Mouse (Mus musculus): ENCODE results near the gene Ppp1r21. TPM values are rescaled to one million over a fixed set of nuclear protein-coding genes. Genes with fewer than 3 reads are reported as not detected.

The Ppp1r21 gene
- polyA plus RNA-seq, 2 experiments, result 25.1 to 35.7 TPM

DNA sequence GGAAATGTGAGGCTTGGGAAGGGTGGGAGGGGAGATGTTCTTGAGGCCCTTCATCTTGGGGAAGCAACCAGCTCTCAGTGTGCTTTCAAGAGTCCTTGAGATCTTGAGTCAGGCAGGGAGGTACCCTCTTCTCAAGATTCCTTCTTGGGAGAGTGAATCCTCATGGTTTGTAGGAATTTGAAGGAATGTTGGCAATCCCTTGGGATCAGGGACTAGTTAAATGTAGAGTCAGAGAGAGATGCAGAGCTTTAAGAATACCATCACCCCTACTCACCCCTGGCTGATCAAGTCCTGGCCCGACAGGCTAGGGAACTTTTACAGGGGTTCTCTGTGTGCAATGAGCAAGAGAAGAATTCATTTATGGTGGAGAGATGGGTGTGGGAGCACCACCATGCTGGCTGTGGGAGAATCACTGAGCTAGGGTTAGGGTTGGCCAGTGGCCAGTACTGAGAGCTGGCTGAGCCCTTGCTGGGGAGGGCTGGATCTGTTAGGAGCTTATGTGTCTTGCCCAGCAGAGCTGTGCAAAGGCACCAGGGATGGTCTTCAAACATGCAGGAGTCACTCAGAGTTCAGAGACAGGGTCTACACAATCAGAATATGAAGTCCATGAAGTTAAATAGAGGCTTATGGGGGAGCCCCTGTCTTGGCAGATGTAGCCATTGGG is 85.7 kb downstream of the Ppp1r21 start:
- H3K27me3 ChIP-seq (ENCODE audit: control insufficient read depth, insufficient read depth, low read length), result no peaks in the 10 kb centered on the region
- no peak overlapping the region for H3K4me3 ChIP-seq (replicated peaks; ENCODE audit: low read length)
- H3K9me3 ChIP-seq (ENCODE audit: control insufficient read depth, low read length), result no peaks in the 10 kb centered on the region
- WGBS, result 71% methylated on average over 1 of the region's 1 CpGs
- ATAC-seq (ENCODE audit: low FRiP score, low read depth), result no peak
- H3K4me2 ChIP-seq (replicated peaks; ENCODE audit: low read depth, low read length, severe bottlenecking), result no peak overlapping the region
- H3K9ac ChIP-seq (ENCODE audit: low read depth, low read length, severe bottlenecking), result no peak overlapping the region
- no peak for DNase-seq (ENCODE audit: low spot score)
- H3K27ac ChIP-seq (replicated peaks; ENCODE audit: low read depth, low read length), result no peak overlapping the region
- no peak for TF ChIP-seq POLR2A (IDR thresholded peaks at IDR 0.05; ENCODE audit: borderline replicate concordance, extremely low read depth, insufficient read depth, insufficient read length)
- H3K36me3 ChIP-seq (ENCODE audit: control insufficient read depth, insufficient read depth, low read length), result peaks cover 2% of the 10 kb centered on the region; the same call in 1 of the 2 replicates
- peaks cover 11% of the 10 kb centered on the region for H3K4me1 ChIP-seq (ENCODE audit: control insufficient read depth, insufficient read depth, low read length)

DNA sequence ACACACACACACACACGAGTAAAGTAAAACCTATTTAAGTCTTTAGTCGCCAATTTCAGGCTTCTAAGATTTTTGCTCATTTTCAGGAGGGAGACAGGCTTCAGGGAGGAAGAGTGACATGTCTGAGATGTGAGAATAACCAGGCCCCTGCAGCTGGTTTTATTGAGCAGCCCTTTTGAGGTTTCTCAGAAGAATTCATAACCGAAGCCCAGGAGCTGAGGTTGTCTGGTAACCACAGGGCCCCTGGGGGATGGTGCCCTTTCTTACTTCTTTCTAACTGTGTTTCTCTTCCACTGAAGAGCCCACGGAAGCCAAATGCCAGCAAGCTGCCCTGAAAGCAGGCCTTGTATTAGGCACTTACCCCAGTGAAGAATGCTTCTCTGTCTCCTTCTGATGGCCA is 91.0 kb downstream of the Ppp1r21 start:
- Histone ChIP-seq H3K27me3 (ENCODE audit: control insufficient read depth, insufficient read depth, low read length) (no peaks in the 10 kb centered on the region), H3K9ac (ENCODE audit: low read depth, low read length, severe bottlenecking) (no peak overlapping the region), H3K36me3 (ENCODE audit: control insufficient read depth, insufficient read depth, low read length) (peaks cover 15% of the 10 kb centered on the region; the same call in 1 of the 2 replicates), H3K27ac (replicated peaks; ENCODE audit: low read depth, low read length) (peak overlapping the region; percentile 1; the same call in 1 of the 2 replicates), H3K9me3 (ENCODE audit: control insufficient read depth, low read length) (no peaks in the 10 kb centered on the region), H3K4me1 (ENCODE audit: control insufficient read depth, insufficient read depth, low read length) (peaks cover 11% of the 10 kb centered on the region), H3K4me2 (replicated peaks; ENCODE audit: low read depth, low read length, severe bottlenecking) (no peak overlapping the region), H3K4me3 (replicated peaks; ENCODE audit: low read length) (no peak overlapping the region)
- TF ChIP-seq POLR2A (IDR thresholded peaks at IDR 0.05; ENCODE audit: borderline replicate concordance, extremely low read depth, insufficient read depth, insufficient read length), result no peak
- ATAC-seq (ENCODE audit: low FRiP score, low read depth) (no peak), DNase-seq (ENCODE audit: low spot score) (peak; percentile 30)
- 38% methylated on average over 4 of the region's 4 CpGs for WGBS

DNA sequence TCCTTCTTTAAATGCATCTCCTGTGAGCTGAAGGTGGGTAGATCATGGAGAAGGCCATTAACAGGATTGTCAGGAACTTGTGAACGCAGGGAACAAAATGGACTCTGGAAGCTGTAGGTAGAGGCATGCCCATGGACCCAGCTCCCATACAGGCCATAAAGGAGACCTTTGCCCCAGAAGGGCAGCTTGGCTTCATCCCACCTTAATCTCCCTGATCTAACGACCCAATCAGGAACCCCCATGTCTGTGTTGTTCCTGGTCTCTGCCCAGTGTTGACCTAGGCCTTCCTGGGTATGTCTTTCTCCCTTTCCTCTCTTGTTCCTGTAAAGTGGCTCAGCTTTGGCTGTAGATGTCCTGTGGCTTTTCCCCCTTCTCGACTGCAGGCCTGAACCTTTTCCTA is 91.5 kb downstream of the Ppp1r21 start:
- H3K4me1 ChIP-seq (ENCODE audit: control insufficient read depth, insufficient read depth, low read length), result peaks cover 15% of the 10 kb centered on the region
- no peak for ATAC-seq (ENCODE audit: low FRiP score, low read depth)

DNA sequence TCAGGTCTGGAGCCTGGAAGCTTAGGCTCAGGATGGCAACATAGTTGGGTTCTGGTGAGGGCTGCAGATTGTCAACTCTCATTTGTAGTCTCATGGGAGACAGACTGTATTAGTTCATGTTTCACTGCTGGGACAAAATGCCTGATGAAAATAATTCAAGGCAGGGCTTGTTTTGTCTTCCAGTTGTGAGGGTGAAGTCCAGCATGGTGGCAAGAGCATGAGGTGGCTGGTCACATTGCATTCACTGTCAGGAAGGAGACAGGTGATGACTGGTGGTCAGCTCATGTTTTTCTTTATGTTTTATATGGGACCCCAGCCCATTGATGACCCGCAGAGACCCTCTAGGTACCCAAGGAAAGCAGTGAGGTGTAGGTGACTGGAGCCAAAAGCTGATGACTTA is 92.8 kb downstream of the Ppp1r21 start:
- Histone ChIP-seq H3K4me2 (replicated peaks; ENCODE audit: low read depth, low read length, severe bottlenecking) (no peak overlapping the region), H3K27me3 (ENCODE audit: control insufficient read depth, insufficient read depth, low read length) (no peaks in the 10 kb centered on the region)
- no peak for DNase-seq (ENCODE audit: low spot score)

More for the DNA sequence above, 91.5 kb downstream of the Ppp1r21 start:
- Histone ChIP-seq H3K27me3 (ENCODE audit: control insufficient read depth, insufficient read depth, low read length) (no peaks in the 10 kb centered on the region), H3K36me3 (ENCODE audit: control insufficient read depth, insufficient read depth, low read length) (peaks cover 15% of the 10 kb centered on the region; the same call in 1 of the 2 replicates), H3K4me3 (replicated peaks; ENCODE audit: low read length) (no peak overlapping the region), H3K9me3 (ENCODE audit: control insufficient read depth, low read length) (no peaks in the 10 kb centered on the region), H3K9ac (ENCODE audit: low read depth, low read length, severe bottlenecking) (no peak overlapping the region), H3K4me2 (replicated peaks; ENCODE audit: low read depth, low read length, severe bottlenecking) (no peak overlapping the region), H3K27ac (replicated peaks; ENCODE audit: low read depth, low read length) (0 out of 2 replicates have a peak overlapping the region, but pooled peaks have one; percentile 1)
- WGBS, result 89% methylated on average over 3 of the region's 3 CpGs
- DNase-seq (ENCODE audit: low spot score), result no peak
- no peak for TF ChIP-seq POLR2A (IDR thresholded peaks at IDR 0.05; ENCODE audit: borderline replicate concordance, extremely low read depth, insufficient read depth, insufficient read length)

DNA sequence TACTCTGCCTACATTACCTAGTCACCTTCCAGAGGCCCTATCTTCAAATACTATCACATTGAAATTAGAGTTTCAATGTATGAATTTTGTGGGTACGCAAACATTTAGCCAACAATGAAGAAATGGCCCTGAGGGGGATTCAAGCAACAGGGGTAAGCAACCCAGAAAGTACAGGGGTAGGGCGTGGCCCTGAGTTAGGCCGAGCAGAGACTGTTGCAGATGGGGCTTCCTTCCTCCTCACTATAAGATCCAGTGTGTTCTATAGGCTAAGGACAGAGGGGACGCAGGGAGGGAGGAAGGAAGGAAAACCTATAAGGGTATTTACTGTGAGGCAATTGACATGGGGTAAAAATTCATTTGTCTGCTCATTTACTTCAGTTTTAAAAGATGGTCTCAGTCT is 94.5 kb downstream of the Ppp1r21 start:
- Histone ChIP-seq H3K4me1 (ENCODE audit: control insufficient read depth, insufficient read depth, low read length) (peaks cover 36% of the 10 kb centered on the region), H3K36me3 (ENCODE audit: control insufficient read depth, insufficient read depth, low read length) (peaks cover 15% of the 10 kb centered on the region; the same call in 1 of the 2 replicates), H3K9me3 (ENCODE audit: control insufficient read depth, low read length) (no peaks in the 10 kb centered on the region), H3K4me2 (replicated peaks; ENCODE audit: low read depth, low read length, severe bottlenecking) (no peak overlapping the region), H3K4me3 (replicated peaks; ENCODE audit: low read length) (no peak overlapping the region), H3K9ac (ENCODE audit: low read depth, low read length, severe bottlenecking) (no peak overlapping the region), H3K27ac (replicated peaks; ENCODE audit: low read depth, low read length) (no peak overlapping the region), H3K27me3 (ENCODE audit: control insufficient read depth, insufficient read depth, low read length) (no peaks in the 10 kb centered on the region)
- no peak for DNase-seq (ENCODE audit: low spot score)
- TF ChIP-seq POLR2A (IDR thresholded peaks at IDR 0.05; ENCODE audit: borderline replicate concordance, extremely low read depth, insufficient read depth, insufficient read length), result no peak
- WGBS, result 93% methylated on average over 4 of the region's 4 CpGs
- no peak for ATAC-seq (ENCODE audit: low FRiP score, low read depth)

More for the DNA sequence above, 92.8 kb downstream of the Ppp1r21 start:
- no peak for TF ChIP-seq POLR2A (IDR thresholded peaks at IDR 0.05; ENCODE audit: borderline replicate concordance, extremely low read depth, insufficient read depth, insufficient read length)
- no peak overlapping the region for H3K9ac ChIP-seq (ENCODE audit: low read depth, low read length, severe bottlenecking)
- WGBS, result 100% methylated on average over 1 of the region's 1 CpGs
- H3K4me1 ChIP-seq (ENCODE audit: control insufficient read depth, insufficient read depth, low read length), result peaks cover 26% of the 10 kb centered on the region
- H3K9me3 ChIP-seq (ENCODE audit: control insufficient read depth, low read length), result no peaks in the 10 kb centered on the region
- ATAC-seq (ENCODE audit: low FRiP score, low read depth), result no peak
- H3K4me3 ChIP-seq (replicated peaks; ENCODE audit: low read length), result no peak overlapping the region
- H3K27ac ChIP-seq (replicated peaks; ENCODE audit: low read depth, low read length), result no peak overlapping the region
- H3K36me3 ChIP-seq (ENCODE audit: control insufficient read depth, insufficient read depth, low read length), result peaks cover 15% of the 10 kb centered on the region; the same call in 1 of the 2 replicates
